Mouse (Mus musculus): ENCODE measurements around the gene Bmp4. TPM values are rescaled to one million over a fixed set of nuclear protein-coding genes. Genes with fewer than 3 reads are reported as not detected.

Gene Bmp4
- total and polyA plus RNA-seq, 3 experiments: 7.6 to 35.6 (median 14.4) TPM

DNA sequence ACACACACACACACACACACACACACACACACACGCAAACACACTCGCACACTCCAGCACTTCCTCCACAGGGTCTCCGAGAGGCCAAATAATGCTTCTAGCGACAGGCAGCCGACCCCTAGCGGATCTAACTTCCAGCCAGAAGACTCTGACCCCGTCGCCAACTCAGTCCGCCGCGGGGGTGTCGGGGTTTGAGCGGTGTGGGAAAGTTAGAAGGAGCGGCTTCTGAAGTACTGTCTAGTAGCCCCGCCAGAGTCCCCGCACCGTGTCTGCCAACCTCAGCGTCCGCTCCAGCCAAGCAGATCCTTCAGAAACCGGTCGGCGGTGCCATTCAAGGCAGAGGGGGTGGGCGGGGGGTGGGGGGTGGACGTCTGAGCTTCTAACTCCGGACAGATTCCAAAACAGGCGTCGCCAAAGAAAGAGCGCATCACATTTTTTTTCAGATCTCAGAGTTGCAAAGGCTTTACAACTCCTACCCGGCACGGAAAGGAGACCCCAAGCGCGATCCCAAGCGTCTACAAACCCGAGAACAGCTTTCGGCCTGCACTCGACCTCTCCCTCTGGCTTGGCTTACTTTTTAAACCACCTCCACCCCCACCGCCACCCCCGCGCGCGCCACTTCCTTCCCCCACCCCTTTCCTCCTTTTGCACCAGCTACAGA lies 2.5 kb downstream of the Bmp4 start:
- Histone ChIP-seq H3K4me3 (peak overlapping the region; percentile 49), H3K9ac (ENCODE audit: low read depth, low read length) (peak overlapping the region; percentile 75), H3K4me1 (ENCODE audit: control insufficient read depth, insufficient read depth, low read length) (no peaks in the 10 kb centered on the region), H3K79me2 (replicated peaks; ENCODE audit: control insufficient read depth, insufficient read depth, low read length) (no peaks in the 10 kb centered on the region), H3K27me3 (ENCODE audit: control insufficient read depth, insufficient read depth, low read length) (peaks cover 6% of the 10 kb centered on the region), H3K36me3 (ENCODE audit: control insufficient read depth, insufficient read depth, low read length) (no peaks in the 10 kb centered on the region), H3K27ac (peak overlapping the region; percentile 64)
- peak; percentile 44; the same call in 1 of the 2 replicates for TF ChIP-seq POLR2A (IDR thresholded peaks at IDR 0.05; ENCODE audit: insufficient read depth, low read depth, low read length)
- TF ChIP-seq CTCF (IDR thresholded peaks at IDR 0.05): no peak
- DNase-seq: peak; percentile 54 to 70
- intact Hi-C loops (cut with DNase I): loop anchor here (2.0 to 10.0 kb wide), 4 partner anchors 71 to 334 kb away; no protein-coding TSS in a partner anchor
- 1% methylated on average over 41 of the region's 41 CpGs for WGBS

DNA sequence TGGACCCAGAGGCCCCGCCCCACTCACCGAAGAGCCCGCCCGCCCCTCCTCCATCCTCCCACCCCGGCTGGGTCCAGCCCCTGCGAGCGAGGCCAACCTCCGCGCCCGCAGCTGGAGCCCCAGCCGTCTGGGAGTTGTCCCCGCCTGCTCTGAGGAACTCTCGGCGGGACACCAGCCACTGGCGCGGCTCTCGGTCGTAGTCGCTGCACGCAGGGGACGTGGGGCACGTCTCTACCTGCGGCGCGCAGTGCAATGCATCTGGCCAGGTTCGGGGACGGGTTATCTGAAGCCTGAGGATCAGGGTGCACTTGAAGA lies 3.2 kb downstream of the Bmp4 start:
- TF ChIP-seq POLR2A (IDR thresholded peaks at IDR 0.05; ENCODE audit: insufficient read depth, low read depth, low read length) (peak; percentile 64), CTCF (IDR thresholded peaks at IDR 0.05) (no peak), EP300 (IDR thresholded peaks at IDR 0.05; ENCODE audit: insufficient read depth, low read depth, low read length) (0 out of 2 replicates have a peak, but pooled peaks have one; percentile 4)
- intact Hi-C loops (cut with DNase I): loop anchor here (5.0 to 10.0 kb wide), 3 partner anchors 145 to 335 kb away; no protein-coding TSS in a partner anchor
- Histone ChIP-seq H3K27ac (peak overlapping the region; percentile 73), H3K4me1 (ENCODE audit: control insufficient read depth, insufficient read depth, low read length) (no peaks in the 10 kb centered on the region), H3K79me2 (replicated peaks; ENCODE audit: control insufficient read depth, insufficient read depth, low read length) (no peaks in the 10 kb centered on the region), H3K9ac (ENCODE audit: low read depth, low read length) (peak overlapping the region; percentile 75), H3K4me3 (peak overlapping the region; percentile 49), H3K27me3 (ENCODE audit: control insufficient read depth, insufficient read depth, low read length) (peaks cover 6% of the 10 kb centered on the region), H3K36me3 (ENCODE audit: control insufficient read depth, insufficient read depth, low read length) (no peaks in the 10 kb centered on the region)
- DNase-seq: peak; percentile 88 to 89
- WGBS: 1% methylated on average over 27 of the region's 27 CpGs

GRCm38 (mm10) chr14:46386478-46387356 lies 3.8 kb downstream of the Bmp4 start:
- Histone ChIP-seq H3K4me3 (peak overlapping the region; percentile 49), H3K79me2 (replicated peaks; ENCODE audit: control insufficient read depth, insufficient read depth, low read length) (no peaks in the 10 kb centered on the region), H3K36me3 (ENCODE audit: control insufficient read depth, insufficient read depth, low read length) (no peaks in the 10 kb centered on the region), H3K4me1 (ENCODE audit: control insufficient read depth, insufficient read depth, low read length) (peaks cover 2% of the 10 kb centered on the region; the same call in 1 of the 2 replicates), H3K9ac (ENCODE audit: low read depth, low read length) (peak overlapping the region; percentile 51), H3K27me3 (ENCODE audit: control insufficient read depth, insufficient read depth, low read length) (peaks cover 6% of the 10 kb centered on the region), H3K27ac (peak overlapping the region; percentile 74)
- 0 out of 2 replicates have a peak, but pooled peaks have one; percentile 27 for TF ChIP-seq EP300 (IDR thresholded peaks at IDR 0.05; ENCODE audit: insufficient read depth, low read depth, low read length)
- peak; percentile 95 for TF ChIP-seq POLR2A (IDR thresholded peaks at IDR 0.05; ENCODE audit: insufficient read depth, low read depth, low read length)
- no peak for TF ChIP-seq CTCF (IDR thresholded peaks at IDR 0.05)
- DNase-seq: peak; percentile 36 to 55
- intact Hi-C loops (cut with DNase I): loop anchor here (5.0 to 10.0 kb wide), 3 partner anchors 144 to 336 kb away; no protein-coding TSS in a partner anchor
- WGBS: 1% methylated on average over 28 of the region's 28 CpGs

- Histone ChIP-seq H3K4me1 (ENCODE audit: control insufficient read depth, insufficient read depth, low read length) (peaks cover 2% of the 10 kb centered on the region; the same call in 1 of the 2 replicates), H3K36me3 (ENCODE audit: control insufficient read depth, insufficient read depth, low read length) (no peaks in the 10 kb centered on the region), H3K4me3 (peak overlapping the region; percentile 49), H3K27ac (peak overlapping the region; percentile 31), H3K27me3 (ENCODE audit: control insufficient read depth, insufficient read depth, low read length) (peaks cover 6% of the 10 kb centered on the region), H3K79me2 (replicated peaks; ENCODE audit: control insufficient read depth, insufficient read depth, low read length) (no peaks in the 10 kb centered on the region), H3K9ac (ENCODE audit: low read depth, low read length) (peak overlapping the region; percentile 49)
- TF ChIP-seq EP300 (IDR thresholded peaks at IDR 0.05; ENCODE audit: insufficient read depth, low read depth, low read length) (no peak), POLR2A (IDR thresholded peaks at IDR 0.05; ENCODE audit: insufficient read depth, low read depth, low read length) (no peak), CTCF (IDR thresholded peaks at IDR 0.05) (no peak)
- DNase-seq: peak; percentile 22 to 40
- WGBS: under 1% methylated on average over 39 of the region's 39 CpGs
- intact Hi-C loops (cut with DNase I): loop anchor here (5.0 to 10.0 kb wide), 3 partner anchors 144 to 336 kb away; no protein-coding TSS in a partner anchor
Observed at GRCm38 (mm10) chr14:46385701-46386477, 4.6 kb downstream of the Bmp4 start.

GRCm38 (mm10) chr14:46384946-46385691 lies 5.3 kb downstream of the Bmp4 start:
- Histone ChIP-seq H3K4me1 (ENCODE audit: control insufficient read depth, insufficient read depth, low read length) (peaks cover 2% of the 10 kb centered on the region; the same call in 1 of the 2 replicates), H3K79me2 (replicated peaks; ENCODE audit: control insufficient read depth, insufficient read depth, low read length) (no peaks in the 10 kb centered on the region), H3K4me3 (peak overlapping the region; percentile 49), H3K36me3 (ENCODE audit: control insufficient read depth, insufficient read depth, low read length) (no peaks in the 10 kb centered on the region), H3K9ac (ENCODE audit: low read depth, low read length) (peak overlapping the region; percentile 49), H3K27ac (no peak overlapping the region), H3K27me3 (ENCODE audit: control insufficient read depth, insufficient read depth, low read length) (peaks cover 6% of the 10 kb centered on the region)
- 51% methylated on average over 14 of the region's 14 CpGs for WGBS
- DNase-seq: no peak
- intact Hi-C loops (cut with DNase I): loop anchor here (5.0 to 10.0 kb wide), 3 partner anchors 143 to 337 kb away; no protein-coding TSS in a partner anchor
- TF ChIP-seq CTCF (IDR thresholded peaks at IDR 0.05) (no peak), EP300 (IDR thresholded peaks at IDR 0.05; ENCODE audit: insufficient read depth, low read depth, low read length) (no peak), POLR2A (IDR thresholded peaks at IDR 0.05; ENCODE audit: insufficient read depth, low read depth, low read length) (no peak)
